Mouse (Mus musculus) erythroblast, embryonic 14.5 days (primary cell): ENCODE results near the gene Sri. TPM values are rescaled to one million over a fixed set of nuclear protein-coding genes. Genes with fewer than 3 reads are reported as not detected.
A peak's percentile ranks its signal among the peaks of the same experiment; 100 is the strongest.

ENCODE experiments used
- H3K27me3 ChIP-seq: 2 replicates; pipeline ENCODE4 v1.6.1; 2012; ENCODE audit warnings: inconsistent platforms; ENCODE audit not compliant: control insufficient read depth
- H3K36me3 ChIP-seq: 2 replicates; pipeline ENCODE4 v1.6.1; 2012; ENCODE audit warnings: mild to moderate bottlenecking, inconsistent platforms; ENCODE audit not compliant: control insufficient read depth
- H3K4me1 ChIP-seq: 2 replicates; pipeline ENCODE4 v1.6.1; 2012; ENCODE audit warnings: inconsistent platforms; ENCODE audit not compliant: control insufficient read depth
- H3K4me3 ChIP-seq: replicated peaks from 2 replicates; pipeline ENCODE3; 2012; ENCODE audit warnings: moderate library complexity, mild to moderate bottlenecking, inconsistent platforms
- H3K9me3 ChIP-seq: 2 replicates; pipeline ENCODE4 v1.6.1; 2012; ENCODE audit warnings: low read length, inconsistent platforms, mixed read lengths; ENCODE audit not compliant: control insufficient read depth
- GATA1 ChIP-seq: IDR thresholded peaks from 2 replicates; pipeline ENCODE4 v1.6.1; 2012; ENCODE audit warnings: low read length, inconsistent platforms, mixed read lengths
- TAL1 ChIP-seq: IDR thresholded peaks from 3 replicates; pipeline ENCODE4 v1.6.1; 2012; ENCODE audit warnings: low read length, inconsistent platforms, mixed read lengths
- polyA plus RNA-seq: library from polyadenylated mRNA; stranded (reverse); fragments of >175 nt; gene quantifications from 2 replicates; pipeline ENCODE4 v1.2.3, GENCODE M21; 2012

Gene Sri
- polyA plus RNA-seq, 1 experiment = 38.7 TPM

- H3K9me3 ChIP-seq = no peaks in the 10 kb centered on the region
- H3K4me3 ChIP-seq = peak overlapping the region; percentile 97
- no peaks in the 10 kb centered on the region for H3K27me3 ChIP-seq
- peaks cover 53% of the 10 kb centered on the region for H3K4me1 ChIP-seq
- TF ChIP-seq TAL1 (no peak), GATA1 (no peak)
- peaks cover 43% of the 10 kb centered on the region for H3K36me3 ChIP-seq
Observed at GRCm38 (mm10) chr5:8057018-8057323, 11.1 kb downstream of the Sri start.

- peaks cover 52% of the 10 kb centered on the region for H3K36me3 ChIP-seq
- H3K27me3 ChIP-seq = no peaks in the 10 kb centered on the region
- no peaks in the 10 kb centered on the region for H3K9me3 ChIP-seq
- TF ChIP-seq TAL1 (no peak), GATA1 (no peak)
- peak overlapping the region; percentile 97 for H3K4me3 ChIP-seq
- peaks cover 58% of the 10 kb centered on the region for H3K4me1 ChIP-seq
Observed at GRCm38 (mm10) chr5:8058056-8058455, 12.2 kb downstream of the Sri start.

GRCm38 (mm10) chr5:8062469-8062868 is 16.6 kb downstream of the Sri start:
- Histone ChIP-seq H3K27me3 (no peaks in the 10 kb centered on the region), H3K4me1 (peaks cover 48% of the 10 kb centered on the region), H3K4me3 (no peak overlapping the region), H3K9me3 (no peaks in the 10 kb centered on the region), H3K36me3 (peaks cover 96% of the 10 kb centered on the region)
- TF ChIP-seq TAL1 (no peak), GATA1 (no peak)

GRCm38 (mm10) chr5:8063207-8063606 is 17.3 kb downstream of the Sri start:
- Histone ChIP-seq H3K4me1 (peaks cover 40% of the 10 kb centered on the region), H3K36me3 (peaks cover 96% of the 10 kb centered on the region), H3K27me3 (no peaks in the 10 kb centered on the region), H3K4me3 (peak overlapping the region; percentile 32), H3K9me3 (no peaks in the 10 kb centered on the region)
- peak; percentile 20; the same call in 1 of the 2 replicates for TF ChIP-seq GATA1
- no peak; the same call in 2 of the 3 replicates for TF ChIP-seq TAL1

- Histone ChIP-seq H3K4me3 (no peak overlapping the region), H3K36me3 (peaks cover 51% of the 10 kb centered on the region), H3K27me3 (no peaks in the 10 kb centered on the region), H3K9me3 (no peaks in the 10 kb centered on the region), H3K4me1 (no peaks in the 10 kb centered on the region)
- TF ChIP-seq TAL1 (no peak), GATA1 (no peak)
Observed at GRCm38 (mm10) chr5:8073406-8073805, 27.5 kb downstream of the Sri start.

- Histone ChIP-seq H3K9me3 (no peaks in the 10 kb centered on the region), H3K4me1 (no peaks in the 10 kb centered on the region), H3K4me3 (no peak overlapping the region), H3K27me3 (no peaks in the 10 kb centered on the region), H3K36me3 (peaks cover 45% of the 10 kb centered on the region)
- no peak for TF ChIP-seq TAL1
- TF ChIP-seq GATA1 = no peak
Observed at GRCm38 (mm10) chr5:8073901-8074561, 28.2 kb downstream of the Sri start.

- no peak for TF ChIP-seq GATA1
- TF ChIP-seq TAL1 = no peak
- H3K36me3 ChIP-seq = peaks cover 17% of the 10 kb centered on the region
- no peak overlapping the region for H3K4me3 ChIP-seq
- no peaks in the 10 kb centered on the region for H3K9me3 ChIP-seq
- H3K4me1 ChIP-seq = no peaks in the 10 kb centered on the region
- no peaks in the 10 kb centered on the region for H3K27me3 ChIP-seq
Observed at GRCm38 (mm10) chr5:8077481-8077880, 31.6 kb downstream of the Sri start.

- Histone ChIP-seq H3K4me1 (peaks cover 2% of the 10 kb centered on the region; the same call in 1 of the 2 replicates), H3K36me3 (no peaks in the 10 kb centered on the region), H3K4me3 (no peak overlapping the region), H3K9me3 (no peaks in the 10 kb centered on the region), H3K27me3 (no peaks in the 10 kb centered on the region)
- TF ChIP-seq GATA1 (no peak), TAL1 (no peak)
Observed at GRCm38 (mm10) chr5:8082800-8083509, 37.1 kb downstream of the Sri start.

- H3K36me3 ChIP-seq = no peaks in the 10 kb centered on the region
- H3K4me1 ChIP-seq = peaks cover 2% of the 10 kb centered on the region; the same call in 1 of the 2 replicates
- H3K9me3 ChIP-seq = no peaks in the 10 kb centered on the region
- no peak overlapping the region for H3K4me3 ChIP-seq
- no peaks in the 10 kb centered on the region for H3K27me3 ChIP-seq
- TF ChIP-seq TAL1 (no peak), GATA1 (no peak)
Observed at GRCm38 (mm10) chr5:8085661-8086060, 39.8 kb downstream of the Sri start.

- no peak for TF ChIP-seq GATA1
- no peak for TF ChIP-seq TAL1
- H3K4me1 ChIP-seq = no peaks in the 10 kb centered on the region; the same call in 1 of the 2 replicates
- no peak overlapping the region for H3K4me3 ChIP-seq
- no peaks in the 10 kb centered on the region for H3K9me3 ChIP-seq
- no peaks in the 10 kb centered on the region for H3K27me3 ChIP-seq
- no peaks in the 10 kb centered on the region for H3K36me3 ChIP-seq
Observed at GRCm38 (mm10) chr5:8088147-8088546, 42.3 kb downstream of the Sri start.
